Mouse (Mus musculus): ENCODE results near the gene 1700074P13Rik. TPM values are rescaled to one million over a fixed set of nuclear protein-coding genes. Genes with fewer than 3 reads are reported as not detected.

1700074P13Rik gene
- not detected for total RNA-seq (2023)

DNA sequence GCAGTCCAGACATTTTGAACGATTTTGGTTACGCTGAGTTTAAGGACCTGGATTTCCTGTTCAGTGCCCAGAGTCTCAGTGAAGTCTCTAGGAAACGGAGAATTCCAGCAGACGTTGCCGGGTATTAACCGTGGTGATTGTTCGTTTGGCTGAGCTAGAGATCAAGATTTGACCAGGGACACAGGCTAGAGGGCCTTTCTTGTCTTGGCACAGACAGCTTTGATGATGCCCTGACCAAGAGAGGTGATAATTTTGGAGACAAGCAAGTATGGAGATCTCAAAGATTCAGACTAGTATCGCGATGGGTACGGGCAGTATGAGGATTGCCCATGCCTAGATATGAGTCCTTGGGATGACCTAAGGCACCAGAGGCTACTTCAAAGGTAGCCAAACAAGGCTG lies at the start of gene 1700074P13Rik:
TSS of gene 1700074P13Rik (minus strand) at position 101 of the 400 bp plus-strand sequence.

DNA sequence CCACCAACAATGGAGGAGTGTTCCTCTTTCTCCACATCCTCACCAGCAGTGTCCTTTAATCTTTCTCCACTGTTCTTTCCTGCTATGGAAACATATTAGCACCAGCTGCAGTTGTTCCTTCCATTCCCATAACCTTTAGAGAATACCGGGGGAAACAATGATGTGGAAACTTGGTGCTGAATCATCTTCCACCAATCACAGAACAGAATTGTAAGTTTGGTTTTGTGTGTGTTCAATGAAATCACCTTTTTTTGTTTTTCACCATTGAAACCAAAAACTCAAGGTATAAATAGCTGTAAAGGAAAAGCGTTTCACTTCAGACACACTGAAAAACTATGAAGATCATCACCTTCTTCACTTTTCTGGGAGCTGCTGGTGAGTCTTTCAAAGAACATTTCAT lies 24.1 kb upstream of the 1700074P13Rik start, which contains the start of gene 1810009J06Rik:
TSS of gene 1810009J06Rik (plus strand) at position 301 of the 400 bp plus-strand sequence.

DNA sequence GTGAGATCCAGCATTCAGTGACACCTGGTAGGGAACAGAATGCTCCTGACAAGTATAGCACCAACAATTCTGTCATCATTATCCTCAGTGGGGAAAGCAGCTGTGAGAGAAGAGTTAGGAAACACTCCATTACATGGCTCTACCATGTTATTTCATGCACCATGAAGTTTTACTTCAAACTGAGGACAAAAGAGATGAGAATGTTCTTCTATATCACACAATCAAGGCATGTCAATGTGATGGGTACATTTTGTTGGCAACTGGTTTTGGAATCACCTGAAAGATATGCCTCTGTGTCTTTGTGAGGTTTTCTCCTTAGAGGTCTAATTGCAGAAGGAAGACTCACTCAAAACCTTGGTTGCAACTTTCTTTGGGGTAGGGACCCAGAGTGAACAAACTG lies 11.4 kb upstream of the 1700074P13Rik start, which contains the start of gene Gm4744:
TSS of gene Gm4744 (minus strand) at position 101 of the 400 bp plus-strand sequence.

DNA sequence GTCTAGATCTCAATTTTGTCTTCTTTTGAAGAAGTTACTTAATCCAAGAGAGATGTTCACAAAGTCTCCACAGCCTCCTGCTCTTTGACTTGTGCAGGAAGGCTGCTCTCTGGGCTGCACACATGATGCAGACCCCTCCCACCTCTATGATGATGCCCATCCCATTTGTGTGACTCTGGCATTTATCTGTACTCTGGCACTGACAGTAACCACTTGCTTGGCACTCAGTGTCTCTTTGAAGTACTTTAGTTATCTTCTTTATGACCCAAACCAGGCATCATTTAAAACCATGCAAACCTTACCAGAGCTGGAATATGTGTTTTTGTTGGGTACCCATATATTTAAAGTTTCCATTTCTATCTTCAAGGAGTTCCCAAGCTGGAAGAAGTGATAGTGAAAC lies 40.1 kb downstream of the 1700074P13Rik start, which contains the start of gene Prss58:
TSS of gene Prss58 (minus strand) at position 101 of the 400 bp plus-strand sequence.

DNA sequence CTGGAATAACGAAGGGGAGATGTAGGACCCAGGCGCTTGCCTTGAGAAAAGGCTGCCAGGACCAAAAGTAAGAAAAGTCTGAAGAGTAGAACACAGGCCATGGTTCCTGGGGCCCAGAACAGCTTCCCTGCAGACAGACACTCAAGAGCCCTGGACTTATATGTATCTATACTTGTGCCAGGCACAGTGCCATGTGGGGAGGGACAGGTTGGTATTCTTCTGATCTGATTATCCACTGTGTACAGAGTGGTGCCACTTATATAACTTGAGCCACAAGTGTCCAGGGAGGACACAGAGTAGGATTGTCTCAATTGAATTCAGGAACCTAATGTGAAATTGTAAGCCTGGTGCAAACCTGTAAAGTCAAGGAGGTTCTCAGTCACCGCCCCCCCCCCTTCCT lies 53.0 kb downstream of the 1700074P13Rik start, which contains the start of gene Moxd2:
TSS of gene Moxd2 (minus strand) at position 101 of the 400 bp plus-strand sequence.

Other genes with a start within 250 kb of the 1700074P13Rik start
- not detected for gene Moxd2, start 53.1 kb downstream of the 1700074P13Rik start, total RNA-seq (2023)
- gene Prss58, start 40.2 kb downstream of the 1700074P13Rik start, total RNA-seq (2023): not detected
- gene Gm4744, start 11.3 kb upstream of the 1700074P13Rik start, total RNA-seq (2023): not detected
- gene 1810009J06Rik, start 24.2 kb upstream of the 1700074P13Rik start, total RNA-seq (2023): not detected
- gene Gm2663, start 58.9 kb upstream of the 1700074P13Rik start, total RNA-seq (2023): not detected
- not detected for gene 2210010C04Rik, start 95.0 kb upstream of the 1700074P13Rik start, total RNA-seq (2023)